Mouse (Mus musculus) hindbrain, embryonic 16.5 days (tissue): ENCODE data around the gene Zfp14. TPM values are rescaled to one million over a fixed set of nuclear protein-coding genes. Genes with fewer than 3 reads are reported as not detected.

ENCODE experiments used
- ATAC-seq: fragments of 200-750 bp; cut with Nextera tagmentation; 2 replicates; pipeline ENCODE4 v1.8.0; 2017; ENCODE audit warnings: moderate TSS enrichment, moderate library complexity
- H3K27ac ChIP-seq: fragments of 300-500 bp; sonication (generic); 2 replicates; pipeline ENCODE4 v1.5.1; 2014; ENCODE audit warnings: low read depth, mild to moderate bottlenecking, control low read depth, low read length, moderate library complexity
- H3K27me3 ChIP-seq: fragments of 300-500 bp; sonication (generic); replicated peaks from 2 replicates; pipeline ENCODE4 v1.6.1; 2014; ENCODE audit warnings: low read length; ENCODE audit not compliant: control insufficient read depth, insufficient read depth
- H3K36me3 ChIP-seq: fragments of 300-500 bp; sonication (generic); 2 replicates; pipeline ENCODE4 v1.6.1; 2014; ENCODE audit warnings: mild to moderate bottlenecking, low read length, moderate library complexity, mixed read lengths; ENCODE audit not compliant: control insufficient read depth, insufficient read depth
- H3K4me1 ChIP-seq: fragments of 300-500 bp; sonication (generic); 2 replicates; pipeline ENCODE4 v1.6.1; 2014; ENCODE audit warnings: low read depth, low read length; ENCODE audit not compliant: control insufficient read depth, insufficient read depth
- H3K4me2 ChIP-seq: fragments of 300-500 bp; sonication (generic); 2 replicates; pipeline ENCODE4 v1.6.1; 2014; ENCODE audit warnings: mild to moderate bottlenecking, low read length, control low read depth, moderate library complexity
- H3K4me3 ChIP-seq: fragments of 300-500 bp; sonication (generic); 2 replicates; pipeline ENCODE4 v1.5.1; 2014; ENCODE audit warnings: mild to moderate bottlenecking, low read length, control low read depth, moderate library complexity
- H3K9ac ChIP-seq: fragments of 300-500 bp; sonication (generic); 2 replicates; pipeline ENCODE4 v1.6.1; 2014; ENCODE audit warnings: low read depth, mild to moderate bottlenecking, control low read depth, low read length, moderate library complexity
- H3K9me3 ChIP-seq: fragments of 300-500 bp; sonication (generic); 2 replicates; pipeline ENCODE4 v1.6.1; 2014; ENCODE audit warnings: mild to moderate bottlenecking, low read length, moderate library complexity; ENCODE audit not compliant: control insufficient read depth
- WGBS: fragments of 180-500 bp; shearing (Covaris S2); extraction: QIAGEN DNeasy Blood & Tissue Kit; methylation state at CpG from one replicate; pipeline ENCODE4 v1.1.7; 2014; 5-methylcytosine and 5-hydroxymethylcytosine counted together
- microRNA-seq: library from miRNA; unstranded; fragments of <30 nt; microRNA quantifications from one replicate; pipeline ENCODE4, GENCODE M21; 2017
- polyA plus RNA-seq: library from polyadenylated mRNA; unstranded; fragments of >200 nt; fragmentation: Nextera tagmentation; extraction: Ambion mirVana; gene quantifications from 2 replicates; pipeline ENCODE4 v1.2.1, GENCODE M21; 2015

The Zfp14 gene
- polyA plus RNA-seq, 1 experiment from 2014 or later, result 11.9 TPM

GRCm38 (mm10) chr7:29989031-29989430 lies 62.1 kb downstream of the Zfp14 start:
- 92% methylated on average over 11 of the region's 11 CpGs for WGBS
- Histone ChIP-seq H3K27ac (no peak overlapping the region), H3K4me2 (no peak overlapping the region), H3K9me3 (no peaks in the 10 kb centered on the region), H3K27me3 (no peaks in the 10 kb centered on the region), H3K36me3 (peaks cover 16% of the 10 kb centered on the region), H3K9ac (no peak overlapping the region), H3K4me3 (no peak overlapping the region), H3K4me1 (peaks cover 7% of the 10 kb centered on the region)
- no peak for ATAC-seq

GRCm38 (mm10) chr7:29987551-29987950 lies 63.6 kb downstream of the Zfp14 start:
- WGBS, result 96% methylated on average over 5 of the region's 5 CpGs
- peaks cover 12% of the 10 kb centered on the region for H3K4me1 ChIP-seq
- H3K9me3 ChIP-seq, result no peaks in the 10 kb centered on the region
- peaks cover 12% of the 10 kb centered on the region for H3K36me3 ChIP-seq
- H3K27me3 ChIP-seq, result no peaks in the 10 kb centered on the region
- no peak overlapping the region for H3K4me2 ChIP-seq
- no peak overlapping the region for H3K4me3 ChIP-seq
- ATAC-seq, result no peak
- H3K9ac ChIP-seq, result no peak overlapping the region
- H3K27ac ChIP-seq, result no peak overlapping the region

Small RNA genes lying within 50 kb of the gene (microRNA-seq; reads per million reads assigned to microRNA genes)
- gene Gm23368, result not detected

Other genes with a start within 250 kb of the Zfp14 start
- gene Zfp790, start 235.3 kb downstream of the Zfp14 start, polyA plus RNA-seq, result 23.0 and 25.9 TPM in 2 replicates
- gene Zfp940, start 197.7 kb downstream of the Zfp14 start, polyA plus RNA-seq, result 13.3 and 15.1 TPM in 2 replicates
- gene Zfp420, start 191.4 kb downstream of the Zfp14 start, polyA plus RNA-seq, result 20.1 and 20.9 TPM in 2 replicates
- 12.9 and 14.2 TPM in 2 replicates for gene Zfp27, start 144.8 kb downstream of the Zfp14 start, polyA plus RNA-seq
- 5.1 and 5.4 TPM in 2 replicates for gene Zfp383, start 143.2 kb downstream of the Zfp14 start, polyA plus RNA-seq
- gene Zfp74, start 97.3 kb downstream of the Zfp14 start, polyA plus RNA-seq, result 20.7 and 23.3 TPM in 2 replicates
- 3.5 and 4.0 TPM in 2 replicates for gene Zfp568, start 67.4 kb downstream of the Zfp14 start, polyA plus RNA-seq
- 11.6 and 13.8 TPM in 2 replicates for gene Zfp82, start 21.5 kb upstream of the Zfp14 start, polyA plus RNA-seq
- 0.80 and 1.5 TPM in 2 replicates for gene Gm26920, start 39.0 kb upstream of the Zfp14 start, polyA plus RNA-seq
- 14.4 and 14.9 TPM in 2 replicates for gene Zfp566, start 39.1 kb upstream of the Zfp14 start, polyA plus RNA-seq
- gene Zfp260, start 43.4 kb upstream of the Zfp14 start, polyA plus RNA-seq, result 69.0 and 75.5 TPM in 2 replicates
- gene Zfp382, start 70.6 kb upstream of the Zfp14 start, polyA plus RNA-seq, result 23.7 and 26.9 TPM in 2 replicates
- gene Zfp146, start 118.4 kb upstream of the Zfp14 start, polyA plus RNA-seq, result 8.0 and 9.2 TPM in 2 replicates
- gene Cox7a1, start 132.8 kb upstream of the Zfp14 start, polyA plus RNA-seq, result 5.6 and 6.8 TPM in 2 replicates
- 86.0 and 94.7 TPM in 2 replicates for gene Capns1, start 147.4 kb upstream of the Zfp14 start, polyA plus RNA-seq
- gene Polr2i, start 180.6 kb upstream of the Zfp14 start, polyA plus RNA-seq, result 168 and 175 TPM in 2 replicates
- 465 and 500 TPM in 2 replicates for gene Tbcb, start 180.9 kb upstream of the Zfp14 start, polyA plus RNA-seq
- gene Ovol3, start 184.3 kb upstream of the Zfp14 start, polyA plus RNA-seq, result not detected in 2 replicates
- 0.66 and 0.86 TPM in 2 replicates for gene Thap8, start 228.7 kb upstream of the Zfp14 start, polyA plus RNA-seq
- 3.9 and 5.6 TPM in 2 replicates for gene Wdr62, start 229.0 kb upstream of the Zfp14 start, polyA plus RNA-seq
- gene Clip3, start 240.3 kb upstream of the Zfp14 start, polyA plus RNA-seq, result 96.5 and 138 TPM in 2 replicates